ENCODE assay signal across 32 mouse cellular contexts in the genomic region with DNA sequence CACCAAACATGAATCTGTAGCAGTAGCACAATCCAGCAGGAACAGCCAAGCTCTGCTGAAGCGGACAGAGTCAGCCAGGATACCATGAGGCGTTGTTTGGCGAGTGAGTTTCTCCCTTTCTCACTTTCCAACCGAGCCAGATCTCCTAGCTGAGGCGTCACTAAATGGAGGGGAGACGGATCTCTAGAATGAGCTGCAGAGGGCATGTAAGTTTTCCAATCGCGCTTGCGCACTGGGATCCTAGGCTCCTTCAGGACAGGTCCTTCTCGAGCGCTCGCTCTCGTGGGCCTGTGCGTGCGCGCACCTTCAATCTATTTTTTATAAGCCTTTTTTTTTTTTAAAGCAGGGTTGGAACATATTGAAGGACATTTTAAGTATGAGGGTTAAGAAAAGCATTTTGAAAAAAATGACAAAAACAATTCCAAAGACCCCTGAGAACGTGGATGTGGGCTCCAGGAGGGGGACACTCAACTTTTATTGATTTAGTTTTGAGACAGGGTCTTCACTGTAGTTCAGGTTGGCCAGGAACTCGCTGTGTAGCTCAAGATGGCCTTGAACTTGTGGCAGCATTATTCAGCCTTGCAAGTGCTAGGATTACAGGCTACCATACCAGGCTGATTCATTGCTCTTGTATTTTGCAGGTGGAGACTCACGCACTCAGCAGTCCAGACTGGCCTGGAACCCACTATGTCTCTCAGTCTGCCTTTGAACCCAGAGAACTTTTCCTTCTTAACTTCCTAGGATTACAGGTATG. TPM values are rescaled to one million over a fixed set of nuclear protein-coding genes. Genes with fewer than 3 reads are reported as not detected.
DNase-seq lines count a peak whose midpoint lies in the region; ATAC-seq and TF ChIP-seq lines count a peak whose summit lies in the region.
"Had no signal": no experiment of that assay in that cellular context is flagged by ENCODE, and none has a peak within 500 bp of the region (broad histone marks: within the 10 kb centered on the region; RNA-seq: fewer than 3 reads in every experiment).

No protein-coding gene starts in this region.

- H3K4me1 ChIP-seq in ES-E14 (ENCODE audit: control insufficient read depth in 2 of 2, insufficient read depth in 2 of 2, low read length in 2 of 2, poor library complexity in 1 of 2) = 0 out of 4 replicates have a peak, but pooled peaks cover 0 to 2% of the 10 kb centered on the region in 2 experiments
- H3K4me1 ChIP-seq: embryonic facial prominence, embryonic 10.5 days; embryonic facial prominence, embryonic 15.5 days; forebrain, embryonic 15.5 days; limb, embryonic 13.5 days; midbrain, embryonic 13.5 days; neural tube, embryonic 15.5 days; stomach, embryonic 15.5 days had no signal

- in situ Hi-C loops in ES-E14 (cut with MboI; ENCODE audit: low sequenced_read_pairs in 2 of 2, unreplicated experiment in 2 of 2) = no loop called here

- no peaks in the 10 kb centered on the region for H3K9me3 ChIP-seq in ES-E14 (ENCODE audit: control insufficient read depth, insufficient read depth, low read depth, low read length)
- H3K9me3 ChIP-seq: embryonic facial prominence, embryonic 10.5 days; embryonic facial prominence, embryonic 15.5 days; forebrain, embryonic 15.5 days; G1E; heart, embryonic 13.5 days; limb, embryonic 13.5 days; liver, embryonic 12.5 days; midbrain, embryonic 13.5 days; neural tube, embryonic 15.5 days; stomach, embryonic 15.5 days had no signal

- no peaks in the 10 kb centered on the region for H3K36me3 ChIP-seq in ES-E14 (ENCODE audit: control insufficient read depth, insufficient read depth, low read length, poor library complexity, severe bottlenecking)
- H3K36me3 ChIP-seq: embryonic facial prominence, embryonic 10.5 days; embryonic facial prominence, embryonic 15.5 days; forebrain, embryonic 15.5 days; G1E; heart, embryonic 13.5 days; limb, embryonic 13.5 days; liver, embryonic 12.5 days; midbrain, embryonic 13.5 days; neural tube, embryonic 15.5 days; stomach, embryonic 15.5 days had no signal

- no peak overlapping the region for H3K27ac ChIP-seq in ES-E14 (ENCODE audit: insufficient read depth, low read depth, low read length, poor library complexity, severe bottlenecking)
- H3K27ac ChIP-seq in layer of hippocampus, adult 2 months = no peak overlapping the region
- H3K27ac ChIP-seq: embryonic facial prominence, embryonic 10.5 days; embryonic facial prominence, embryonic 15.5 days; forebrain, embryonic 15.5 days; gastrocnemius, adult 2 months; heart, embryonic 13.5 days; hindbrain, embryonic 14.5 days; left cerebral cortex, adult 2 months; limb, embryonic 13.5 days; liver, embryonic 12.5 days; midbrain, embryonic 13.5 days; neural tube, embryonic 15.5 days; stomach, embryonic 15.5 days had no signal

- 0 out of 4 replicates have a peak overlapping the region, but pooled peaks of 1 of the 2 experiments have one; percentile 37 for H3K4me3 ChIP-seq in ES-E14 (ENCODE audit: insufficient read depth in 1 of 2, low read depth in 1 of 2, low read length in 2 of 2, poor library complexity in 1 of 2, severe bottlenecking in 1 of 2)
- no peak overlapping the region for H3K4me3 ChIP-seq in layer of hippocampus, adult 2 months
- H3K4me3 ChIP-seq: embryonic facial prominence, embryonic 10.5 days; embryonic facial prominence, embryonic 15.5 days; forebrain, embryonic 15.5 days; gastrocnemius, adult 2 months; heart, embryonic 13.5 days; left cerebral cortex, adult 2 months; limb, embryonic 13.5 days; liver, embryonic 12.5 days; midbrain, embryonic 13.5 days; neural tube, embryonic 15.5 days; stomach, embryonic 15.5 days had no signal

- DNase-seq in adrenal gland, adult 2 months = peak; percentile 30
- DNase-seq in adrenal gland, postnatal 10 days = no peak
- DNase-seq in ES-E14 (ENCODE audit: low read depth, low spot score) = no peak
- DNase-seq in layer of hippocampus, adult 2 months (ENCODE audit: low spot score in 2 of 2) = no peak
- DNase-seq in layer of hippocampus, postnatal 36 days = no peak
- DNase-seq: cerebellum, adult 2 months; cerebellum, postnatal 14 days; gastrocnemius, adult 2 months; heart, postnatal 10 days; kidney, adult 9 months; kidney, postnatal 10 days; lung, adult 18-20 months; lung, postnatal 4 days; right cerebral cortex, postnatal 25 days; thymus, adult 18-20 months; thymus, postnatal 4 days had no signal

- TF ChIP-seq CTCF in layer of hippocampus, adult 2 months (conservative IDR thresholded peaks at IDR 0.05) = no peak

- H3K9ac ChIP-seq in ES-E14 (ENCODE audit: insufficient read depth, low read depth, low read length, poor library complexity, severe bottlenecking) = no peak overlapping the region
- H3K9ac ChIP-seq: embryonic facial prominence, embryonic 15.5 days; forebrain, embryonic 15.5 days; heart, embryonic 13.5 days; hindbrain, embryonic 14.5 days; limb, embryonic 13.5 days; liver, embryonic 12.5 days; midbrain, embryonic 13.5 days; neural tube, embryonic 15.5 days; stomach, embryonic 15.5 days had no signal

- peak; percentile 91 for ATAC-seq in erythroblast, adult 5-6 weeks (replicated peaks; ENCODE audit: low FRiP score, poor library complexity, severe bottlenecking)
- 0 out of 2 replicates have a peak, but pooled peaks have one; percentile 16 for ATAC-seq in neutrophil, adult 5-6 weeks (ENCODE audit: extremely low read depth, insufficient number of reproducible peaks, low FRiP score, poor library complexity, severe bottlenecking)
- ATAC-seq: forebrain, embryonic 15.5 days; intestine, postnatal 0 days; liver, embryonic 12.5 days; lung, postnatal 0 days; midbrain, embryonic 13.5 days had no signal

TF ChIP-seq in ES-E14, 5 proteins besides CTCF, POLR2A, EP300 and RAD21:
- TF ChIP-seq CHD2 (IDR thresholded peaks at IDR 0.05; ENCODE audit: low read depth, low read length) (no peak), ZNF384 (IDR thresholded peaks at IDR 0.05; ENCODE audit: low read depth, low read length) (0 out of 2 replicates have a peak, but pooled peaks have one; percentile 39), HCFC1 (IDR thresholded peaks at IDR 0.05; ENCODE audit: borderline replicate concordance, insufficient read depth, low read length) (no peak), MAFK (IDR thresholded peaks at IDR 0.05; ENCODE audit: insufficient read depth, low read depth, low read length) (no peak), ZC3H11A (IDR thresholded peaks at IDR 0.05; ENCODE audit: borderline replicate concordance, low read depth, low read length) (no peak)

RNA-seq across cellular contexts. Expression of gene Dennd4c, which starts 14.1 kb away (rescaled TPM):
- 10 to 100 TPM; 41.3 to 51.5 TPM for total RNA-seq in adrenal gland, adult 2 months (2021)
- polyA plus RNA-seq in adrenal gland, adult 2 months (2012; rRNA removed) = 3.7 and 4.8 TPM in 2 replicates
- total RNA-seq in adrenal gland, postnatal 10 days (2021) = 10 to 100 TPM; 32.7 to 39.9 TPM
- 13.0 and 14.0 TPM in 2 replicates for total RNA-seq in ES-E14 (2012; rRNA removed)
- 5.2 and 7.5 TPM in 2 replicates for total RNA-seq in erythroblast, adult 5-6 weeks (2015; ENCODE audit: low replicate concordance)
- 5.5 and 6.6 TPM in 2 replicates for total RNA-seq in erythroblast, adult 5-6 weeks (2017; ENCODE audit: low replicate concordance)
- total RNA-seq in neutrophil, adult 5-6 weeks (2017) = 22.8 and 23.3 TPM in 2 replicates
- 10 to 100 TPM in 1 of 2 experiments, 1 to 10 TPM in 1; 9.5 to 10.6 TPM for total RNA-seq in layer of hippocampus, adult 2 months (2021)
- total RNA-seq in layer of hippocampus, postnatal 36 days (2021) = 10 to 100 TPM; 10.5 to 11.1 TPM
